Mouse (Mus musculus) liver, embryonic 14.5 days (tissue): ENCODE results near the gene Depdc7.

Experiments used
- CTCF ChIP-seq: IDR thresholded peaks from 2 replicates; pipeline ENCODE4 v1.5.1; 2016; ENCODE audit warnings: antibody characterized with exemption, low read depth, control low read depth
- EP300 ChIP-seq: IDR thresholded peaks from 2 replicates; pipeline ENCODE4 v1.6.1; 2016; ENCODE audit warnings: antibody characterized with exemption, low read depth

GRCm38 (mm10) chr2:104732033-104732444, 10.6 kb downstream of the Depdc7 start:
- TF ChIP-seq CTCF (no peak), EP300 (no peak)
